Mouse (Mus musculus): ENCODE measurements around the gene Dppa5a. TPM values are rescaled to one million over a fixed set of nuclear protein-coding genes. Genes with fewer than 3 reads are reported as not detected.

Dppa5a gene
- polyA plus RNA-seq, 1 experiment, result 0.18 TPM

- DNase-seq (ENCODE audit: extremely low spot score in 1 of 2, low spot score in 1 of 2), result peak in 1 of 2 experiments; percentile 1
These were observed 48.5 kb downstream of the Dppa5a start for GRCm38 (mm10) chr9:78319499-78319898.

Other genes with a start within 250 kb of the Dppa5a start
- gene Gsta4, start 185.4 kb downstream of the Dppa5a start, polyA plus RNA-seq (2012; rRNA removed), result 90.2 and 94.2 TPM in 2 replicates
- gene Gsta1, start 137.5 kb downstream of the Dppa5a start, polyA plus RNA-seq (2012; rRNA removed), result not detected in 2 replicates
- not detected in 2 replicates for gene Gm3776, start 111.0 kb downstream of the Dppa5a start, polyA plus RNA-seq (2012; rRNA removed)
- not detected in 2 replicates for gene Gm10639, start 78.3 kb downstream of the Dppa5a start, polyA plus RNA-seq (2012; rRNA removed)
- not detected in 2 replicates for gene Omt2a, start 53.4 kb downstream of the Dppa5a start, polyA plus RNA-seq (2012; rRNA removed)
- gene Omt2b, start 40.6 kb downstream of the Dppa5a start, polyA plus RNA-seq (2012; rRNA removed), result not detected in 2 replicates
- gene Gsta2, start 12.4 kb downstream of the Dppa5a start, polyA plus RNA-seq (2012; rRNA removed), result 0.21 TPM in 1 of 2 replicates, not detected in the other
- 0.06 and 0.08 TPM in 2 replicates for gene Ooep, start 10.5 kb upstream of the Dppa5a start, polyA plus RNA-seq (2012; rRNA removed)
- 0.19 and 0.30 TPM in 2 replicates for gene Ddx43, start 27.6 kb upstream of the Dppa5a start, polyA plus RNA-seq (2012; rRNA removed)
- gene Cgas, start 75.1 kb upstream of the Dppa5a start, polyA plus RNA-seq (2012; rRNA removed), result 0.59 and 0.90 TPM in 2 replicates
- 27.5 and 33.9 TPM in 2 replicates for gene Mto1, start 80.0 kb upstream of the Dppa5a start, polyA plus RNA-seq (2012; rRNA removed)
- gene Gm17324, start 80.6 kb upstream of the Dppa5a start, polyA plus RNA-seq (2012; rRNA removed), result 0.68 and 0.80 TPM in 2 replicates
- 3,478 and 3,677 TPM in 2 replicates for gene Eef1a1, start 121.0 kb upstream of the Dppa5a start, polyA plus RNA-seq (2012; rRNA removed)
- gene Slc17a5, start 219.9 kb upstream of the Dppa5a start, polyA plus RNA-seq (2012; rRNA removed), result 14.7 and 17.1 TPM in 2 replicates
- gene Cd109, start 247.4 kb upstream of the Dppa5a start, polyA plus RNA-seq (2012; rRNA removed), result 0.17 and 0.22 TPM in 2 replicates

All from frontal cortex, adult 2 months (tissue).